Mouse (Mus musculus) myocyte (in vitro differentiated cells): ENCODE measurements around the gene Zfp445. TPM values are rescaled to one million over a fixed set of nuclear protein-coding genes. Genes with fewer than 3 reads are reported as not detected.
"Not testable (repeated sequence)": the region's sequence is repeated elsewhere in the genome, so short reads cannot be mapped to it uniquely, and the experiment has no call there.

Experiments used
- H3K27me3 ChIP-seq: one replicate; pipeline ENCODE4 v1.6.1; 2011; ENCODE audit not compliant: control insufficient read depth, insufficient read depth, insufficient read length
- H3K36me3 ChIP-seq: one replicate; pipeline ENCODE4 v1.6.1; 2011; ENCODE audit not compliant: control insufficient read depth, insufficient read depth
- H3K4me2 ChIP-seq: one replicate; pipeline ENCODE4 v1.6.1; 2011; ENCODE audit warnings: low read depth, control low read depth
- H3K4me3 ChIP-seq: one replicate; pipeline ENCODE4 v1.5.1; 2011; ENCODE audit warnings: mild to moderate bottlenecking, control low read depth, moderate library complexity
- H3K79me2 ChIP-seq: one replicate; pipeline ENCODE4 v1.6.1; 2011; ENCODE audit not compliant: control insufficient read depth, insufficient read depth
- H3ac ChIP-seq: one replicate; pipeline ENCODE4 v1.6.1; 2011; ENCODE audit not compliant: control insufficient read depth, insufficient read length
- CEBPB ChIP-seq: IDR thresholded peaks from 2 replicates; pipeline ENCODE4 v1.6.1; 2011; ENCODE audit warnings: mild to moderate bottlenecking, moderate library complexity; ENCODE audit not compliant: poor library complexity, insufficient read depth, severe bottlenecking
- E2F4 ChIP-seq: IDR thresholded peaks from one replicate; pipeline ENCODE4 v1.6.1; 2011; ENCODE audit warnings: mild to moderate bottlenecking, control low read depth, moderate library complexity; ENCODE audit not compliant: insufficient read depth
- MAX ChIP-seq: IDR thresholded peaks from one replicate; pipeline ENCODE4 v1.6.1; 2011; ENCODE audit warnings: low read depth, mild to moderate bottlenecking, control low read depth
- MYOD1 ChIP-seq, 3 experiments: IDR thresholded peaks; one replicate each; pipeline ENCODE4 v1.6.1; 2011; ENCODE audit warnings: control low read depth in 2 of 3, low read depth in 2 of 3, mild to moderate bottlenecking in 2 of 3, moderate library complexity in 1 of 3; ENCODE audit not compliant: insufficient read length in 2 of 3, control insufficient read depth in 1 of 3
- MYOG ChIP-seq, 3 experiments: IDR thresholded peaks; one replicate each; pipeline ENCODE4 v1.6.1; 2011; ENCODE audit warnings: control low read depth in 2 of 3, low read depth in 2 of 3, mild to moderate bottlenecking in 2 of 3; ENCODE audit not compliant: insufficient read length in 2 of 3, control insufficient read depth in 1 of 3, insufficient read depth in 1 of 3
- POLR2A ChIP-seq: IDR thresholded peaks from one replicate; pipeline ENCODE4 v1.6.1; 2011; ENCODE audit warnings: low read depth, mild to moderate bottlenecking, control low read depth, moderate library complexity; ENCODE audit not compliant: insufficient read length
- POLR2AphosphoS2 ChIP-seq: IDR thresholded peaks from one replicate; pipeline ENCODE4 v1.6.1; 2011; ENCODE audit warnings: low read depth, control low read depth; ENCODE audit not compliant: insufficient read length
- REST ChIP-seq: IDR thresholded peaks from one replicate; pipeline ENCODE4 v1.6.1; 2011; ENCODE audit warnings: mild to moderate bottlenecking, control low read depth, moderate library complexity; ENCODE audit not compliant: insufficient read depth, insufficient read length
- SRF ChIP-seq: IDR thresholded peaks from one replicate; pipeline ENCODE4 v1.6.1; 2011; ENCODE audit warnings: low read depth; ENCODE audit not compliant: control insufficient read depth, insufficient read length
- TCF12 ChIP-seq: IDR thresholded peaks from one replicate; pipeline ENCODE4 v1.6.1; 2011; ENCODE audit warnings: mild to moderate bottlenecking, control low read depth; ENCODE audit not compliant: poor library complexity, insufficient read depth, severe bottlenecking
- TCF3 ChIP-seq: IDR thresholded peaks from one replicate; pipeline ENCODE4 v1.6.1; 2011; ENCODE audit warnings: low read depth, control low read depth; ENCODE audit not compliant: insufficient read length
- USF1 ChIP-seq: IDR thresholded peaks from one replicate; pipeline ENCODE4 v1.6.1; 2011; ENCODE audit warnings: low read depth, mild to moderate bottlenecking, control low read depth, moderate library complexity
- polyA plus RNA-seq: library from polyadenylated mRNA; unstranded; fragments of >200 nt; fragmentation: generic; extraction: Trizol; gene quantifications from one replicate; pipeline ENCODE4 v1.2.1, GENCODE M21; 2012; ENCODE audit warnings: missing spikeins

The Zfp445 gene
- polyA plus RNA-seq, 1 experiment: 10.0 TPM

DNA sequence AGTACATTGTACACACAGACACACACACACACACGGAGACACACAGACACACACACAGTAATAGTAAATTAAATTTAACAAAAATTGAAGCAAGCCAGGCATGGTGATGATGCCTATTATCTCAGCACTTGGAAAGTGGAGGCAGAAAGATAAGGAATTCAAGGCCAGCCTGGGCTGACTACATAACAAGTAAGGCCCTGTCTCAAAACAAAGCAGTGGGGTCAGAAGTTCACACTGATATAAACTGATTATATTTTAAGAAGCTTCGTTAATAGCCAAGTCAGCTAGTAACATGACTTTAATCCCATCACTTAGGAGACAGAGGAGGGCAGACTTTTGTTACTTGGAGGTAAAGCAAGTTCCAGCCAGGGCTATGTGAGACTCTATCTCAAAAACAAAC, 2.1 kb downstream of the Zfp445 start:
- Histone ChIP-seq H3K4me3 (no peak overlapping the region), H3K36me3 (peaks cover 35% of the 10 kb centered on the region), H3K4me2 (peak overlapping the region; percentile 86), H3K27me3 (no peaks in the 10 kb centered on the region), H3ac (no peak overlapping the region), H3K79me2 (peaks cover 44% of the 10 kb centered on the region)
- TF ChIP-seq MYOG (IDR thresholded peaks at IDR 0.05; ENCODE audit: control insufficient read depth in 1 of 3, insufficient read depth in 1 of 3, insufficient read length in 2 of 3, low read depth in 2 of 3) (no peak), SRF (no peak), POLR2AphosphoS2 (no peak), REST (no peak), USF1 (no peak), MYOD1 (IDR thresholded peaks at IDR 0.05; ENCODE audit: control insufficient read depth in 1 of 3, insufficient read length in 2 of 3, low read depth in 2 of 3) (no peak), POLR2A (no peak), MAX (no peak), E2F4 (no peak)

DNA sequence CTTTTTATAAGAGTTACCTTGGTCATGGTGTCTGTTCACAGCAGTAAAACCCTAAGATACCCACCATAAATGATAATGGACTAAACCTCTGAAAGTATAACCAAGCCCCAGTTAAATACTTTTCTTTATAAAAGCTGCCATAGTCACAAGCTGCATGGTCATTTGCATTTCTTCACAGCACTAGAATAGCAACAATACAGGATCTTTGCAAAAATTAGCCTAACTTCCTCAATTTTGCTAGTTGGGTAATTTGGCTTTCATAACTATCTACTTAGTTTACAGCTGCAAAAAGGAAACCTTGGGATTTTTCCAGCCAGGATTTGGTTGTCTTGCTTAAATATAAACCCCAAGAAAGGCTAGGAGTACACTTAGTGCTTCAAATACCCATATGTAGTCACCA, 5.1 kb downstream of the Zfp445 start:
- H3K36me3 ChIP-seq: peaks cover 64% of the 10 kb centered on the region
- H3K79me2 ChIP-seq: peaks cover 44% of the 10 kb centered on the region
- no peak overlapping the region for H3K4me3 ChIP-seq
- TF ChIP-seq USF1 (no peak), TCF12 (no peak), E2F4 (no peak), TCF3 (no peak), MYOG (IDR thresholded peaks at IDR 0.05; ENCODE audit: control insufficient read depth in 1 of 3, insufficient read depth in 1 of 3, insufficient read length in 2 of 3, low read depth in 2 of 3) (no peak), REST (no peak), CEBPB (no peak), SRF (no peak), MYOD1 (IDR thresholded peaks at IDR 0.05; ENCODE audit: control insufficient read depth in 1 of 3, insufficient read length in 2 of 3, low read depth in 2 of 3) (no peak), MAX (no peak), POLR2A (no peak), POLR2AphosphoS2 (no peak)
- H3K4me2 ChIP-seq: no peak overlapping the region
- no peak overlapping the region for H3ac ChIP-seq
- H3K27me3 ChIP-seq: no peaks in the 10 kb centered on the region

DNA sequence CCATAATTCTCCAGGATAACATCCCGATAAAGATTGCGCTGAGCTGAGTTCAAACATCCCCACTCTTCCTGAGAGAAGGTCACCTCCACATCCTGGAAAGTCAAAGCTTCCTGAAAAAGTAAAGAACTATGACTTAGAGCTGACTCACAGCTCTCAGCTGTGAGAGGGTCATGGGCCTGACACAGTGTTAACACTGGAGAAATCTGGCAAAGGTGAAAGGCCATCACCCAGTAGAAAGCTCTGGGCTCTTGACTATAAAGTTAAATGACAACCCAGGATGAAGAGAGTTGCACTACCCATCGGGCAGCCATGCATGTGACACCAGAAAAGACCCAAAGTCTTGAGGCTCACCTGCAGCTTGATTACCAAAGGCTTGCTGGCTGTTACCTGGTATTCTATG, 9.1 kb downstream of the Zfp445 start:
- no peak overlapping the region for H3K4me2 ChIP-seq
- TF ChIP-seq TCF12 (no peak), POLR2AphosphoS2 (no peak), TCF3 (no peak), SRF (no peak), E2F4 (no peak), MAX (no peak), CEBPB (no peak), MYOG (IDR thresholded peaks at IDR 0.05; ENCODE audit: control insufficient read depth in 1 of 3, insufficient read depth in 1 of 3, insufficient read length in 2 of 3, low read depth in 2 of 3) (no peak), USF1 (no peak)
- no peak overlapping the region for H3ac ChIP-seq
- H3K4me3 ChIP-seq: no peak overlapping the region
- no peaks in the 10 kb centered on the region for H3K27me3 ChIP-seq
- H3K36me3 ChIP-seq: peaks cover 92% of the 10 kb centered on the region
- H3K79me2 ChIP-seq: peaks cover 5% of the 10 kb centered on the region

DNA sequence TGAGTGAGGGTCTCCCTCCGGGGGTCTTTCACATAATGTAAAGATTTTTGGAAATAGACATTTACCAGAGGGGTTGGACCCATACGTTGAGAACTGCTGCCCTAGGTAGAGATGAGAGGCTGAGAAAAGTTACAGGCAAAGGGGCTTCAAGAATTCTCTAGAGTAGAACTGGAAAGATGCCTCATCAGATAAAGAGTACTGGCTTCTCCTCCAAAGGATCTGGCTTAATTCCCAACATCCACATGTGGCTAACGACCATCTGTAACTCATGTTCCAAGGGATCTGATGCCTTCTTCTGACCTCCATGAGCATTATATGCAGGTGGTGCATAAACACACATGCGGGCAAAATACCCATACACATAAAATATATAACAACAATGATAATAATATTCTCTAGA, 10.2 kb downstream of the Zfp445 start:
- Histone ChIP-seq H3K27me3 (no peaks in the 10 kb centered on the region), H3K4me3 (no peak overlapping the region), H3K36me3 (peaks cover 89% of the 10 kb centered on the region), H3K4me2 (no peak overlapping the region), H3K79me2 (no peaks in the 10 kb centered on the region), H3ac (no peak overlapping the region)
- no peak for TF ChIP-seq POLR2AphosphoS2

DNA sequence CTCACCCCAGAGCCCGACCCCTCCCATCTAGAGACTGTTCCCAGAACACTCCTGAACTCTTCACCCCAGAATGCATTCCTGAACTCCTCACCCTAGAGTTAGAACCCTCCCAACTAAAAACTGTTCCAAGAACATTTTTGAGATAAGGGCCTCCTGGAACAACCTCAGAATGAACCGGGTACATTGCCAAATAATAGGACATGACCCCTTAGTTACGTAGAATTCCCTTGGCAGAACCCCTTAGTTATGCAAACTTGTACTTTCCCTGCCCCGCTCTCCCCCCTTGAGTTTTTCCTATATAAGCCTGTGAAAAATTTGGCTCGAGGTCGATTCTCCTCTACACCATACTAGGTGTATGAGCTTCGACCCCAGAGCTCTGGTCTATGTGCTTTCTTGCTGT, 10.7 kb downstream of the Zfp445 start:
- H3K79me2 ChIP-seq, H3ac ChIP-seq, H3K27me3 ChIP-seq, H3K4me3 ChIP-seq, H3K4me2 ChIP-seq: not testable (repeated sequence)
- H3K36me3 ChIP-seq: peaks cover 89% of the 10 kb centered on the region

DNA sequence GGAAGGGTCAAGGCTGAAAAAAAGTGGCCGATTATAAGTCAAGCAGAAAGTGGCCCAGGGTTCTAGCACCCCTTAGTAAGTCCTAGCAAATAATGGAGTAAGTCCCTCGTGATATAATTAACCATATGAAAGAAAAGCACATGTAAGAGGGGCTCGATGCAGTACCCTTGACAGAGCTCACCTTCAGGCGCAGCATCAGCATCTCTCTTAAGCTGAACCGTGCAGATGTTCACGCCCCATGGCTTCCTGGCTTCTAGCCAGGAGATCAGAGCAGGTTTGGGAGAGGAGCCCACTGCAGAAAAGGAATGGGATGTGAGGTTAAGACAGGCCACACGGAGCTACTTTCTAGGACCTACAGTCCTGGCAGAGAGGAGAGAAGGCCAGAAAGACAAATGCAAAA, 11.3 kb downstream of the Zfp445 start:
- Histone ChIP-seq H3K4me2 (no peak overlapping the region), H3K4me3 (no peak overlapping the region), H3K36me3 (peaks cover 87% of the 10 kb centered on the region), H3K27me3 (no peaks in the 10 kb centered on the region), H3ac (no peak overlapping the region), H3K79me2 (no peaks in the 10 kb centered on the region)
- TF ChIP-seq POLR2AphosphoS2 (no peak), CEBPB (no peak), USF1 (no peak), E2F4 (no peak)

DNA sequence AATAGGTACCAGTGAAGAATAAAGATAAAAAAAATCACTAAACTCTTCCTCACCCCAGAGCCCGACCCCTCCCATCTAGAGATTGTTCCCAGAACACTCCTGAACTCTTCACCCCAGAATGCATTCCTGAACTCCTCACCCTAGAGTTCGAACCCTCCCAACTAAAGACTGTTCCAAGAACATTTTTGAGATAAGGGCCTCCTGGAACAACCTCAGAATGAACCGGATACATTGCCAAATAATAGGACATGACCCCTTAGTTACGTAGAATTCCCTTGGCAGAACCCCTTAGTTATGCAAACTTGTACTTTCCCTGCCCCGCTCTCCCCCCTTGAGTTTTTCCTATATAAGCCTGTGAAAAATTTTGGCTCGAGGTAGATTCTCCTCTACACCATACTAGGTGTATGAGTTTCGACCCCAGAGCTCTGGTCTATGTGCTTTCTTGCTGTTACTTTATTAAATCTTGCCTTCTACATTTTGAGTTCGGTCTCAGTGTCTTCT, 17.9 kb downstream of the Zfp445 start:
- H3K27me3 ChIP-seq, H3K4me2 ChIP-seq, H3K4me3 ChIP-seq, H3ac ChIP-seq, H3K79me2 ChIP-seq: not testable (repeated sequence)
- H3K36me3 ChIP-seq: peaks cover 33% of the 10 kb centered on the region
